Mouse (Mus musculus): ENCODE data around the gene Fastk. TPM values are rescaled to one million over a fixed set of nuclear protein-coding genes. Genes with fewer than 3 reads are reported as not detected.
A peak's percentile ranks its signal among the peaks of the same experiment; 100 is the strongest.

The Fastk gene
- polyA plus RNA-seq, 1 experiment from 2014 or later, result 156 TPM

DNA sequence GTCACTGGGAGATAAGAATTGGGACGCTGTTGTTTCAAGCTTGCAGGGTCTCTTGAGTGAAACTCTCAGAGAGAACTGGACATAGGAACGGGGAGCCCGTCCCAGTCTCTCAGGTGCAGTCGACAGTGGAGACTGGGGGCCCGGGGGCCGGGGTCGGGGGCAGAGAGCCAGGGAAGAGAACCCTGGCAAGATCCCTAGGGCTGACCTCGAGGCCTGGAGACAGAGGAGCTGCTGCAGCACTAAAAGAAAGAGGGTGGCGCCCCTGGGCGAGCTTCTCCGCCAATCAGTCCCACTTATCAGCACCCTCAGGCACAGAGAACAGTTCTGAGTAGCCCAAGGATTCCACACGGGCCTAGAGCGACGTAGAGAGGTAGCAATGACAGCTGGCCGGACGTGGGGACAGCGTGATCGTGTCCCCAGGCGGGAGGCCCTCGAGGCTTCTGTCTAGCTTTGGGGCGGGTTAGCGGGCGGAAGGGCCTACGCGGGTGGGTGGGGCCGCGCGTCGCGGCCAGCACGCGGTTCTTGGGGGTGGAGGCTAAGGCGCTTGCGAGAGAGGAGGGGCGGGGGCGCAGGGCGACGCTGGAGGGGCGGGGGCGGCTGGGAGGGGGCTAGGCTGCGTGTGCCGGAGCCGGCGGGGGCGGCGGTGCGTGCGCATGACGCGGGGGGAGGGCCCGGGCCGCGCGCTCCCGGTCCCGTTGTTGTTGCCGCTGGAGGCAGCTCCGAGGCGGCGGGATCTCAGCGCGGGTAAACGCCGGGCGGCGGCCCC lies 6.4 kb upstream of the Fastk start:
- no peaks in the 10 kb centered on the region for H3K9me3 ChIP-seq
- peaks cover 3% of the 10 kb centered on the region; the same call in 1 of the 2 replicates for H3K36me3 ChIP-seq
- peaks cover 59% of the 10 kb centered on the region for H3K4me1 ChIP-seq
- peak overlapping the region; percentile 97 for H3K27ac ChIP-seq
- H3K4me3 ChIP-seq, result peak overlapping the region; percentile 88
- no peaks in the 10 kb centered on the region for H3K27me3 ChIP-seq (ENCODE audit: insufficient read depth, poor library complexity, severe bottlenecking)
- 2% methylated on average over 46 of the region's 66 CpGs for WGBS
- DNase-seq (ENCODE audit: low spot score), result peak; percentile 95

DNA sequence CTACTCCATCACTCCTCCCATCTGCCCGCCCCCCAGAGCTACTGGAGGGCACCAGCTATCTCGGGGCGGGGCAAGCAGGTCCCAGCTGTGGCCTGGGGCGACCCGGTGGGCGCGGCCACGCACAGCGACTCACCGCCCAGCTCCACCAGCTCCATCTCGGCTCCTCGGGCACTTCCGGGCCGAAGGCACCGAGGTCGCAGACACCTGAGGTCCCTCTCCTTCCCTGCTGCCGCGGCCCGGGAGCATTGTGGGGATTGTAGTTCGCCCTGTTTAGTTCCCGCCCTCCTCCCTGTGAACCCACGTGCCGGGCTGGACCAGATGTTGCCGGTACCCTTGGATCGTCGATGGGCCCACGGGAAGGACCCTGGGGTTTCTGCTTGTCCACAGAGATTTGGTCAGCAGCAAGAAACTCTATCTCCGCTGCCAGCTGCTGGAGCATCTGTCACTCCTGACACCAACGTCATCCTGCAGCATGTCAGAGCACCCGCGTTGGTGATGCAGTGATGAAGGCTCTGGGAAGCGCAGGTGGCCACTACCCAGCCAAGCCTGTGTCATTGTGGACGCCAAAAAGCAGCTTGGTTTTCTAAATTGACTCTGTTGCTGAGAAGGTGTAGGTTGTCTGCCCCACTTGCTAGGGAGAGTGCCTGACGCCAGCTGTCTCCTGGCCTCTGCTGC lies 2.7 kb upstream of the Fastk start, which contains the start of gene Tmub1:
Gene Tmub1, minus strand, starts transcription at position 231 of the 675 bp plus-strand sequence.
- DNase-seq (ENCODE audit: low spot score), result peak; percentile 96
- H3K27me3 ChIP-seq (ENCODE audit: insufficient read depth, poor library complexity, severe bottlenecking), result no peaks in the 10 kb centered on the region
- H3K4me1 ChIP-seq, result peaks cover 46% of the 10 kb centered on the region
- H3K4me3 ChIP-seq, result peak within 1 kb of the TSS; percentile 78
- H3K27ac ChIP-seq, result peak within 1 kb of the TSS; percentile 88
- no peaks in the 10 kb centered on the region for H3K9me3 ChIP-seq
- H3K36me3 ChIP-seq, result peaks cover 13% of the 10 kb centered on the region
- WGBS, result 2% methylated on average over 34 of the region's 34 CpGs

DNA sequence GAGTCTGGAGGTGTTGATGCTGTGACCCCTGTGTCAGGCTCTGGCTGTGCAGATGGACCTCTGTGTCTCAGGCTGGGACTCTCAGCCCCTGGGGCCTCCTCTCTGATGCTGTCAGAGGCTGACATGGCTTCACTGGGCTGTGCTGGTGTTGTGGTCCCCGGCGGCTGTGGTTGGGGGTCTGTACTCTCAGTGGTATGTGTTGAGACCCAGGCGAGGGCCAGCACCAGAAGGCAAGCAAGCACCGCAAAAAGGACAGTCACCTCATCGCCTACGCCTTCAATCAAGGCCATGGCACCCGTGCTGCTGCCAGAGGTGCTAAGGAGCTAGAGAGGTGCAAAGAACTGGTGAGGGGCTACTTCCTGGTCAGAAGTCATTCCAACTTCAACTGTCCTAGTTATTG lies 1.5 kb upstream of the Fastk start:
- Histone ChIP-seq H3K4me3 (0 out of 2 replicates have a peak overlapping the region, but pooled peaks have one; percentile 78), H3K4me1 (peaks cover 46% of the 10 kb centered on the region), H3K36me3 (peaks cover 24% of the 10 kb centered on the region), H3K27me3 (ENCODE audit: insufficient read depth, poor library complexity, severe bottlenecking) (no peaks in the 10 kb centered on the region), H3K27ac (no peak overlapping the region), H3K9me3 (no peaks in the 10 kb centered on the region)
- no peak for DNase-seq (ENCODE audit: low spot score)
- 86% methylated on average over 7 of the region's 7 CpGs for WGBS

DNA sequence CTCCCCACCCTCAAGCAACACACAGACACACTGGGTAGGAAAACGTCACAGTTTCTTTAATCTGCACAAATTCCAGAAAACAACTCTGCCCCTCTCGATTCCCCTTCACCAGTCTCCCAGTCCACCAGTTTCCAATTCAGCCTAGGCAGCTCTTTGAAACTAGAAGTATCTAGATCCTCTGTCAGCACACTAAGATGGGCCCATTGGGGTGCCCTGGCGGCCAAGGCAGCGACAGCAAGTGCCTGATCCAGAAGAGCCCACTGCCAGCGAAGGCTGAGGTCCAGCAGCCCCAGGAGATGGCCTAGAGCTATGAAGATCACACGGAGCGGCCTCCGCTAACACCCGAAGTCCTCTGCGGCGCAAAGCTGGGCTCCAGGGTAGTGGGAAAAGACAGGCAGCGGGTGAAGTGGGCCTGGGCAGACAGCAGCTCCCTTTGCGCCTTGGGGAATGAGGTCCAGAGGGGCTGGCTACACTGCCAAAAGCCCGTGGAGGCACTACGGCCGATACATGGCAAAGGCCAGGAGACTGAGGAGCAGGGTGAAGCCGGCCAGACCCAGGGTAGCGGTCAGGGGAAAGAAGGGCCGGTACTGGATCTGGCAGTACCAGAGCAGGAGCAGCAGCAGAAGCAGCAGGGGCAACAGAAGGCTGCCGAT lies 467 bp upstream of the Fastk start:
- 45% methylated on average over 20 of the region's 20 CpGs for WGBS
- Histone ChIP-seq H3K27me3 (ENCODE audit: insufficient read depth, poor library complexity, severe bottlenecking) (no peaks in the 10 kb centered on the region), H3K4me1 (peaks cover 41% of the 10 kb centered on the region), H3K27ac (peak overlapping the region; percentile 97), H3K9me3 (no peaks in the 10 kb centered on the region), H3K4me3 (peak overlapping the region; percentile 96), H3K36me3 (peaks cover 35% of the 10 kb centered on the region)
- DNase-seq (ENCODE audit: low spot score), result no peak

DNA sequence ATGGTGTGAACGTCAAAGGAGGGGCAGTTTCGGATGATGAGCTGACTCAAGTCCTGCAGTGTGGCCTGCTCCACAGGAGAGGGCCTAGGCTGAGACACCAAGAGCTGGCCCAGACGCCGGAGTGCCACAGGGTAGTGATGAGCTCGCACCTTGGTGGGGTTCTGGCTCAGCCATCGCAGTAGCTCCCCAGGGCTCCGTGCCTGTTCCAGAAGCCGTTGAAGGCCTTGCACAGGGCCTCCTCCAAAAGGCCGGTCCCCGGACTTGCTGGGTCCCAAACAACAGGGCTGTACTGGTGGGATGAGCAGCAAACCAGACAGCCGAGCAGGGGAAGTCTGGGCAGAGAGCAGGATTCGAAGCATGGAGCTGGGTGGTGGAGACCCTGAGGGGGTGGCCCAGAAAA lies 1.2 kb downstream of the Fastk start:
- peak overlapping the region; percentile 97; the same call in 1 of the 2 replicates for H3K27ac ChIP-seq

DNA sequence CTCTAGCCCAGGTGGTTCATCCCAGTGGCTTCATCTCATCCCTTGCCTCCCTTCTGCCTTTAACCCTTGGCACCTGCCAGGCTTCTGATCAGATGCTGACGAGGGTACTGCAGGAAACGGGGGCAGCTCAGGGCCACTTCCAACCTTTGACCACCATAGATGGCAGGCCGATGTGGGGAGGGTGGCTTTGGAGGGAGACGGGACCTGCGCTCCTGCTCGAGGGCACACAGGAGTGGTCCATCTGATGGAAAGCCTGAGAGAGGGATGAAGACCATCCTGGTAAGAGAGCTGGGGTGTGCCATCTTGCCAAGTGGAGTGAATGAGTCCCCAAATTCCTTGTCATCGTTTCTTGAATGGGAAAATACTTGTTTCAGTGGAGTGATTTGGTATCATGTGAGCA lies 1.9 kb downstream of the Fastk start:
- H3K9me3 ChIP-seq, result no peaks in the 10 kb centered on the region
- DNase-seq (ENCODE audit: low spot score), result no peak
- WGBS, result 91% methylated on average over 7 of the region's 7 CpGs
- peaks cover 41% of the 10 kb centered on the region for H3K4me1 ChIP-seq
- no peak overlapping the region for H3K27ac ChIP-seq
- H3K36me3 ChIP-seq, result peaks cover 57% of the 10 kb centered on the region
- no peaks in the 10 kb centered on the region for H3K27me3 ChIP-seq (ENCODE audit: insufficient read depth, poor library complexity, severe bottlenecking)
- no peak overlapping the region for H3K4me3 ChIP-seq

More for the DNA sequence above, 1.2 kb downstream of the Fastk start:
- DNase-seq (ENCODE audit: low spot score), result no peak
- H3K36me3 ChIP-seq, result peaks cover 51% of the 10 kb centered on the region
- no peaks in the 10 kb centered on the region for H3K27me3 ChIP-seq (ENCODE audit: insufficient read depth, poor library complexity, severe bottlenecking)
- H3K4me1 ChIP-seq, result peaks cover 41% of the 10 kb centered on the region
- 80% methylated on average over 12 of the region's 12 CpGs for WGBS
- H3K9me3 ChIP-seq, result no peaks in the 10 kb centered on the region
- H3K4me3 ChIP-seq, result peak overlapping the region; percentile 96

DNA sequence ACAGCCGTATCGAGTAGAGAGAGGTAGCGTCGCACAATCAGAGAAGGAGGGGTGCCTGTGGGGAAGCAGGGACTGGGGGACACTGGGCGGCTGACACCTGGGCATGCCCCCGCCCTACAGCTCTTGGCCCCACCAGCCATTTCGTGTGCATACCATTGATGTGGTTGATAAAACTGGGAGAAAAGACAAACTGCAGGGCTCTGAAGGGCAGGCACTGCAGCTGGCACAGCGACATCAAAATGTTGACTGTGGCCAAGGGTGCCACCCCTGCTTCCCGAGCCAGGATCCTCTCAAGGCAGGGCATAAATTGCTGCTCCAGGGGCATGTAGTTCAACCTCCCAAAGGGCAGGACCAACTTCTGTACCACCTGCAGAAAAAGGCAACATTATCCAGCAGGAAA lies 3.1 kb downstream of the Fastk start:
- H3K4me1 ChIP-seq, result peaks cover 30% of the 10 kb centered on the region
- WGBS, result 84% methylated on average over 9 of the region's 9 CpGs
- no peak for DNase-seq (ENCODE audit: low spot score)
- no peaks in the 10 kb centered on the region for H3K9me3 ChIP-seq
- H3K27me3 ChIP-seq (ENCODE audit: insufficient read depth, poor library complexity, severe bottlenecking), result no peaks in the 10 kb centered on the region
- no peak overlapping the region for H3K4me3 ChIP-seq
- no peak overlapping the region for H3K27ac ChIP-seq
- peaks cover 62% of the 10 kb centered on the region for H3K36me3 ChIP-seq

DNA sequence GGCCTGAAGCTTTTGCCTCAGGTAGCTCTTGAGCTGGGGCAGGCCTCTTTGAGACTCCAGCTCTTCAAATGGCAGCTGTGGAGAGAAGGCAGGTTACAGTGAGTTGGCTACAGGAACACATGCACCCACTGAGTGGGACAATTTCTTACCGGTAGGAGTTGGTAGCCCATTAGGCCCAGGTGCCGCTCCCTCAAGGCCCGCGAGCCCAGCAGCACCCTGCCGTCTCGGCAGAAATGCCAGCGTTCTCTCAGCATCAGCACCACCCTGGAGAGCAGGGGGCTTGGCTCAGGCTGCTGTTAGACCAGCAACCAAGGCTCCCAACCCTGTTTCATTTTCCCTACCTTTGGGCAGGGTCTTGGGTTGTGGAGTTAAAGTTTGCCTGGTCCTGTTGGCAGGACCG lies 3.9 kb downstream of the Fastk start:
- H3K27ac ChIP-seq, result no peak overlapping the region
- peaks cover 23% of the 10 kb centered on the region for H3K4me1 ChIP-seq
- no peaks in the 10 kb centered on the region for H3K9me3 ChIP-seq
- H3K36me3 ChIP-seq, result peaks cover 70% of the 10 kb centered on the region
- no peak overlapping the region for H3K4me3 ChIP-seq
- 91% methylated on average over 8 of the region's 8 CpGs for WGBS
- no peak for DNase-seq (ENCODE audit: low spot score)
- H3K27me3 ChIP-seq (ENCODE audit: insufficient read depth, poor library complexity, severe bottlenecking), result no peaks in the 10 kb centered on the region

DNA sequence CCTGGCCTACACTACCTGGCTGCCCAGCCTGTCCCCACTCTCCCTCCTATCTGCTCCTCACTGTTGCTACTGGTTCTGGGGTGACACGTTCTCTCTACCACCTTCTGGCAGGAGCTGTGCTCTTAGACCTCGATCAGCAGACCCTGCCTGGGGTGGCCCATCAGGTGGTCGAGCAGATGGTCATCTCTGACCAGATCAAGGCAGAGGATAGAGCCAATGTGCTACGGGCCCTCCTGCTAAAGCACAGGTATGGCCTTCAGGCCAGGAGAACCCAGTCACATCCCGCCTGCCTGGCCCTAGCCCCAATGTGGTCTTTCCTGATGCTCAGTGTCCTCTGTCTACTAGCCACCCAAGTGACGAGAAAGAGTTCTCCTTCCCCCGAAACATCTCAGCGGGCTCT lies 11.1 kb downstream of the Fastk start:
- no peak for DNase-seq (ENCODE audit: low spot score)
- Histone ChIP-seq H3K36me3 (peaks cover 90% of the 10 kb centered on the region), H3K9me3 (no peaks in the 10 kb centered on the region), H3K4me1 (no peaks in the 10 kb centered on the region; the same call in 1 of the 2 replicates), H3K27ac (no peak overlapping the region), H3K4me3 (no peak overlapping the region), H3K27me3 (ENCODE audit: insufficient read depth, poor library complexity, severe bottlenecking) (no peaks in the 10 kb centered on the region)
- WGBS, result 86% methylated on average over 8 of the region's 8 CpGs

DNA sequence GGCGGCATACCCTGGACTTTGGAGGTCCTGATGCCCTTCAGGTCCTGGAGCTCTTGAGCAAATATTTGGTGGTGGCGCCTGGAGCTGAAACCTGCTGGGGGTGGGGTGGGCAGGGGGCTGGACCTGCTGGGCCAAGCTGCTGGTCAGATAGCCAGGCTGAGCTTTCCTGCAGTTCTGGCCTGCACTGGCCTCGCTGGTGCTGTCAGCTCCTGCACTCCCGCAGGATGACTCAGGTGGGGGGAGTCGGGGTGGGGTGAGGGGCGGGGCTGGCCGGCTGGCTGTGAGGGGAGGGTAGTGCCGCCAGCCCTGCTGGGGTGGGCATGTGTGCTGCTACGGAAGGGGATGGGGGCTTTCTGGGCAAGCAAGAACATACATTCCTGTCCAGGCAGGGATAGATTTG lies 16.5 kb downstream of the Fastk start:
- 12% methylated on average over 9 of the region's 9 CpGs for WGBS
- Histone ChIP-seq H3K9me3 (no peaks in the 10 kb centered on the region), H3K4me1 (peaks cover 47% of the 10 kb centered on the region), H3K4me3 (peak overlapping the region; percentile 78; the same call in 1 of the 2 replicates), H3K36me3 (peaks cover 46% of the 10 kb centered on the region), H3K27me3 (ENCODE audit: insufficient read depth, poor library complexity, severe bottlenecking) (no peaks in the 10 kb centered on the region), H3K27ac (peak overlapping the region; percentile 56; the same call in 1 of the 2 replicates)
- no peak for DNase-seq (ENCODE audit: low spot score)

DNA sequence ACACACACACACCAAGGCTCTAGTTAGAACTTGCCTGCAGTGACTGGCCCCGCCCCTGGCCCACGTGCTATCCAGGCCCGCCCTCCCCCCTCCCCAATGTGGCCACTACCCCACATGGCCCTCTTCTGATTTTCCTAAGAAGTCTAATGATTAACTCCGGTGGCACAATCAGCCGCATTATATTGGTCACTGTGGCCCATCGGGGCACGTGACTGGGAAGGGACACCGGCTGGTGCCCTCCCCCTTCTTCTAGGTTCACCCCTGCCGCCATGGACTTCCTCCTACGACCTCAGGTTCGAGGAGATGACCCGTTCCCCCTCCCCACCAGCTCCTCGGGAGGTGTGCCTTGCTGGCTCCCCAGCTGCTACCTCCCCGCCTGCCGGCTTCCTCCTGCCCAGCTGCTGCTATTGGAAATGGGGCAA lies 17.1 kb downstream of the Fastk start:
- peaks cover 40% of the 10 kb centered on the region for H3K36me3 ChIP-seq

DNA sequence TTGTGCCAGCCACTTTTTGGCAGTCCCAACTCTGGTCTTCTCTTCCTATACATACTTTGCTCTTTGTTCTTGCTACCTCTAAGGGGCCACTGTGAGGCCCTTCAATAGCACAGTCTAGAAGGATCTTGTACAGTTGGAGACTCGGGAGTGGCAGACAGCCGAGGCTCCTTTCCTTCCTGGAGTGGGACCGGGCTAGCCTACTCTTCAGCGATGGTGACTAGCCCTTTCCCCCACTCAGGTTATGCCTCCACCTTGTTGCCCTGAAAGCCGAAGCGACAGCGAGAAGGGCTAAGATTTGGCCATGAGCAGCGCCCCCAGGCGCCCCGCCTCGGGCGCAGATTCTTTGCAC lies 17.8 kb downstream of the Fastk start:
- Histone ChIP-seq H3K27me3 (ENCODE audit: insufficient read depth, poor library complexity, severe bottlenecking) (no peaks in the 10 kb centered on the region), H3K9me3 (no peaks in the 10 kb centered on the region), H3K36me3 (peaks cover 34% of the 10 kb centered on the region), H3K4me1 (peaks cover 55% of the 10 kb centered on the region), H3K4me3 (peak overlapping the region; percentile 78), H3K27ac (peak overlapping the region; percentile 8; the same call in 1 of the 2 replicates)
- WGBS, result 16% methylated on average over 12 of the region's 12 CpGs
- no peak for DNase-seq (ENCODE audit: low spot score)

More for the DNA sequence above, 17.1 kb downstream of the Fastk start:
- peaks cover 49% of the 10 kb centered on the region for H3K4me1 ChIP-seq
- WGBS, result 7% methylated on average over 15 of the region's 15 CpGs
- H3K27ac ChIP-seq, result peak overlapping the region; percentile 56
- peak overlapping the region; percentile 78 for H3K4me3 ChIP-seq
- H3K9me3 ChIP-seq, result no peaks in the 10 kb centered on the region
- DNase-seq (ENCODE audit: low spot score), result no peak
- H3K27me3 ChIP-seq (ENCODE audit: insufficient read depth, poor library complexity, severe bottlenecking), result no peaks in the 10 kb centered on the region

Data from heart, embryonic 10.5 days (tissue).